Mouse (Mus musculus) myocyte (in vitro differentiated cells): ENCODE measurements at regions not wholly inside any gene's neighbourhood (a gene's known extent, or its start where the extent isn't known, plus 50 kb on each side); places are given as distances from the start of the nearest gene placed in this dataset.
A peak's percentile ranks its signal among the peaks of the same experiment; 100 is the strongest.
"Not testable (repeated sequence)": the region's sequence is repeated elsewhere in the genome, so short reads cannot be mapped to it uniquely, and the experiment has no call there.

ENCODE experiments used
- H3K27me3 ChIP-seq: one replicate; pipeline ENCODE4 v1.6.1; 2011; ENCODE audit not compliant: control insufficient read depth, insufficient read depth, insufficient read length
- H3K36me3 ChIP-seq: one replicate; pipeline ENCODE4 v1.6.1; 2011; ENCODE audit not compliant: control insufficient read depth, insufficient read depth
- H3K4me2 ChIP-seq: one replicate; pipeline ENCODE4 v1.6.1; 2011; ENCODE audit warnings: low read depth, control low read depth
- H3K4me3 ChIP-seq: one replicate; pipeline ENCODE4 v1.5.1; 2011; ENCODE audit warnings: mild to moderate bottlenecking, control low read depth, moderate library complexity
- H3K79me2 ChIP-seq: one replicate; pipeline ENCODE4 v1.6.1; 2011; ENCODE audit not compliant: control insufficient read depth, insufficient read depth
- H3ac ChIP-seq: one replicate; pipeline ENCODE4 v1.6.1; 2011; ENCODE audit not compliant: control insufficient read depth, insufficient read length
- CEBPB ChIP-seq: IDR thresholded peaks from 2 replicates; pipeline ENCODE4 v1.6.1; 2011; ENCODE audit warnings: mild to moderate bottlenecking, moderate library complexity; ENCODE audit not compliant: poor library complexity, insufficient read depth, severe bottlenecking
- E2F4 ChIP-seq: IDR thresholded peaks from one replicate; pipeline ENCODE4 v1.6.1; 2011; ENCODE audit warnings: mild to moderate bottlenecking, control low read depth, moderate library complexity; ENCODE audit not compliant: insufficient read depth
- MAX ChIP-seq: IDR thresholded peaks from one replicate; pipeline ENCODE4 v1.6.1; 2011; ENCODE audit warnings: low read depth, mild to moderate bottlenecking, control low read depth
- MYOD1 ChIP-seq, 3 experiments: IDR thresholded peaks; one replicate each; pipeline ENCODE4 v1.6.1; 2011; ENCODE audit warnings: control low read depth in 2 of 3, low read depth in 2 of 3, mild to moderate bottlenecking in 2 of 3, moderate library complexity in 1 of 3; ENCODE audit not compliant: insufficient read length in 2 of 3, control insufficient read depth in 1 of 3
- MYOG ChIP-seq, 3 experiments: IDR thresholded peaks; one replicate each; pipeline ENCODE4 v1.6.1; 2011; ENCODE audit warnings: control low read depth in 2 of 3, low read depth in 2 of 3, mild to moderate bottlenecking in 2 of 3; ENCODE audit not compliant: insufficient read length in 2 of 3, control insufficient read depth in 1 of 3, insufficient read depth in 1 of 3
- POLR2A ChIP-seq: IDR thresholded peaks from one replicate; pipeline ENCODE4 v1.6.1; 2011; ENCODE audit warnings: low read depth, mild to moderate bottlenecking, control low read depth, moderate library complexity; ENCODE audit not compliant: insufficient read length
- POLR2AphosphoS2 ChIP-seq: IDR thresholded peaks from one replicate; pipeline ENCODE4 v1.6.1; 2011; ENCODE audit warnings: low read depth, control low read depth; ENCODE audit not compliant: insufficient read length
- REST ChIP-seq: IDR thresholded peaks from one replicate; pipeline ENCODE4 v1.6.1; 2011; ENCODE audit warnings: mild to moderate bottlenecking, control low read depth, moderate library complexity; ENCODE audit not compliant: insufficient read depth, insufficient read length
- SRF ChIP-seq: IDR thresholded peaks from one replicate; pipeline ENCODE4 v1.6.1; 2011; ENCODE audit warnings: low read depth; ENCODE audit not compliant: control insufficient read depth, insufficient read length
- TCF12 ChIP-seq: IDR thresholded peaks from one replicate; pipeline ENCODE4 v1.6.1; 2011; ENCODE audit warnings: mild to moderate bottlenecking, control low read depth; ENCODE audit not compliant: poor library complexity, insufficient read depth, severe bottlenecking
- TCF3 ChIP-seq: IDR thresholded peaks from one replicate; pipeline ENCODE4 v1.6.1; 2011; ENCODE audit warnings: low read depth, control low read depth; ENCODE audit not compliant: insufficient read length
- USF1 ChIP-seq: IDR thresholded peaks from one replicate; pipeline ENCODE4 v1.6.1; 2011; ENCODE audit warnings: low read depth, mild to moderate bottlenecking, control low read depth, moderate library complexity

DNA sequence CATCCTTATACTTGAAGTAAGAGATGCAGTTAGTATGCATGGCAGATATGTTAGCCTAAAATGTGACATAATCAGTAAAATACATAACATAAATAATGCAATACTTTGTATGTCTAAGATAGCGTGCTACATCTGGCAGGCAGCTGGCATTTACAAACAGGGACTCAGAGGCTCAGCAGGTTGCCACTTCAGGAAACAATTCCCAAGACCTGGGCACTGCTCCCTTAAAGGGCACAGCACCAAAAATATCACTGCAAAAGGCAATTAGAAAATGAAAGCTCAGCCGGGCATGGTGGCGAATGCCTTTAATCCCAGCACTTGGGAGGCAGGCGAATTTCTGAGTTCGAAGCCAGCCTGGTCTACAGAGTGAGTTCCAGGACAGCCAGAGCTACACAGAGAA lies 544.0 kb downstream of the Zfp704 start:
- H3K4me2 ChIP-seq, result no peak overlapping the region
- no peak overlapping the region for H3K4me3 ChIP-seq
- H3ac ChIP-seq, result no peak overlapping the region
- TF ChIP-seq USF1, result no peak
- TF ChIP-seq MAX, result no peak
- no peaks in the 10 kb centered on the region for H3K36me3 ChIP-seq
- H3K79me2 ChIP-seq, result no peaks in the 10 kb centered on the region
- peaks cover 2% of the 10 kb centered on the region for H3K27me3 ChIP-seq

DNA sequence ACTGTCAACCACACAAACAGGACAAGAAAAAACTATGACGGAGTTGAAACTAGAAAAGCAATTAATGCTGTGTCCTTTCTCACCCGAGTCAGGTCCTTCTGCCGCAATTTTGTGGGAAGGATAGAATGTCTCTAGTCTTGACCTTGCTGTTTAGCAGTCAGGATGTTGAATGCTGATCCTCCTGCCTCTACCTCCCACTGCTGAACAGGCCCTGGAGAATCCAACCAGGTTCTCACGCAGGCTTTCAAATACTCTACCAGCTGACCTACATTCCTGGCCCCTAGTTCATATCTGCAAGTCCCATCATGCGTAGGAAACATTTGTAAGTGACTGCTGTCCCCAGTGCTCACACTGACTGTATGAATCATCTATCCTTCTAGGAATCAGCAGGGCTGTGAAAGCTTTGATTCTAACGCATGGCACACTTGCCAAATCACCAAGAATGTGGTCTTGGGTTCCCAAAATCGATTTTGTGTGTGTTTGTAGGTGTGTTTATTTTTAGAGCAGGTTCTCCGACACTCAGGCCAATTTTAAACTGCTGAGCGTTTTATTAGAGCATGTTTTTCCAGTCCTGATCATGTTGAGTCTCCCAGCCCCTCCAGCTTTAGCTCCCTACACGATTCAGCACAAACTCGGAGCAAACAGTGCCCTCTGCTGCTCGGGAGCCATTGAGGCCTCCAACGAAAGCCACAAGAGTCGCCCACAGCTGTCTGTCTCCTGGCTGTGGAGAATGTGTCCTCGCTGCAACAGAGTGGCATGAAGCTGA lies 545.4 kb downstream of the Zfp704 start:
- Histone ChIP-seq H3K4me3 (no peak overlapping the region), H3K79me2 (no peaks in the 10 kb centered on the region), H3K27me3 (peaks cover 3% of the 10 kb centered on the region), H3ac (no peak overlapping the region), H3K4me2 (no peak overlapping the region), H3K36me3 (no peaks in the 10 kb centered on the region)
- TF ChIP-seq MYOG (IDR thresholded peaks at IDR 0.05; ENCODE audit: control insufficient read depth in 1 of 3, insufficient read depth in 1 of 3, insufficient read length in 2 of 3, low read depth in 2 of 3) (peak in 1 of 3 experiments; percentile 26), CEBPB (no peak), REST (no peak)

DNA sequence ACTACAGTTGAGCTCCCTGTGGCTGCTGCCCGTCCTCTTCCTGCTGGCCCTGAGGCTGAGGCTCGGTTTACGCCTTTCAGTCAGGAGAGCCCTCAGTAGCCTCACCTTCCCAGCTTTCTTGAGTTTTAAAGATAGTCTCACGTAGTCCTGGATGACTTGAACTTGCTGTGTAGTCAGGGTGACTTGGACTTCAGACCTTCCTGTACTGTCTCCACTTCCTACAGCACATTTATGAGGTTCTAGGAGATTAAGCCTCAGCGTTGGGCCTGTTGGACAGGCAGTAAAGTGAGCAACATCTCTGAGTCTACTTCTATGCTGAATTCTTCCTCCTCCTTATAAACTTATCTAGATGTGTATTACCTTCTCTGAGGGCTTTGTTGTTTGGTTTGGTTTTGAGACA lies 546.2 kb downstream of the Zfp704 start:
- Histone ChIP-seq H3K27me3 (peaks cover 3% of the 10 kb centered on the region), H3K4me3 (no peak overlapping the region), H3K4me2 (no peak overlapping the region), H3K36me3 (no peaks in the 10 kb centered on the region), H3ac (no peak overlapping the region), H3K79me2 (no peaks in the 10 kb centered on the region)
- no peak for TF ChIP-seq POLR2A
- TF ChIP-seq E2F4, result no peak
- TF ChIP-seq MYOG (IDR thresholded peaks at IDR 0.05; ENCODE audit: control insufficient read depth in 1 of 3, insufficient read depth in 1 of 3, insufficient read length in 2 of 3, low read depth in 2 of 3), result no peak
- TF ChIP-seq CEBPB, result no peak
- no peak for TF ChIP-seq POLR2AphosphoS2
- TF ChIP-seq SRF, result no peak
- no peak for TF ChIP-seq USF1
- TF ChIP-seq TCF12, result no peak

- TF ChIP-seq MAX (no peak), POLR2AphosphoS2 (no peak), MYOD1 (IDR thresholded peaks at IDR 0.05; ENCODE audit: control insufficient read depth in 1 of 3, insufficient read length in 2 of 3, low read depth in 2 of 3) (no peak), MYOG (IDR thresholded peaks at IDR 0.05; ENCODE audit: control insufficient read depth in 1 of 3, insufficient read depth in 1 of 3, insufficient read length in 2 of 3, low read depth in 2 of 3) (no peak), E2F4 (no peak), TCF12 (no peak), CEBPB (no peak), POLR2A (no peak), REST (no peak), SRF (no peak), USF1 (no peak), TCF3 (no peak)
- no peak overlapping the region for H3K4me2 ChIP-seq
- H3K79me2 ChIP-seq, result no peaks in the 10 kb centered on the region
- H3K27me3 ChIP-seq, result peaks cover 3% of the 10 kb centered on the region
- H3K4me3 ChIP-seq, result no peak overlapping the region
- no peaks in the 10 kb centered on the region for H3K36me3 ChIP-seq
- no peak overlapping the region for H3ac ChIP-seq
Measured at GRCm38 (mm10) chr3:9061396-9061795, 548.5 kb downstream of the Zfp704 start.

DNA sequence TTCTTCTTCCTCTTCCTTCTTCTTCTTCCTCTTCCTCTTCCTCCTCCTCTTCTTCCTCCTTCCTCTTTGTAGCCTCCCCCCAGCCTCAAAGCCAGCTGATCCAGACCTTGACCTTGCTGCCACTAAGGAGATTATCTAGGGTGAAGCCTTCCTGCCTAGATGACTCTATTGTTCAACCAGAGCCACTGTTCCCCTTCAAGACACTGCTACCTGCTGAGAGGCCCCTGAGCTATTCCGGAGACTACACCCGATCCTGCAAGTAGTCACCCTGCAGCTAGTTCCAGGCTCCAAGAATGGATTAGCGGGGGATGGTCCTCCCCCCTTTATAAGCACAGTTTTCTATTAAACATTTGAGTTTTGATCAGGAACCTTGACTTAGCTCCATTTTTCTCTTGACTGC lies 552.2 kb downstream of the Zfp704 start:
- not testable (repeated sequence) for H3K79me2 ChIP-seq, H3ac ChIP-seq

GRCm38 (mm10) chr3:9056846-9057245 lies 553.0 kb downstream of the Zfp704 start:
- Histone ChIP-seq H3K27me3 (peaks cover 3% of the 10 kb centered on the region), H3K4me2 (no peak overlapping the region), H3K36me3 (no peaks in the 10 kb centered on the region), H3K79me2 (no peaks in the 10 kb centered on the region), H3ac (no peak overlapping the region), H3K4me3 (no peak overlapping the region)
- TF ChIP-seq REST, result no peak
- TF ChIP-seq TCF3, result no peak
- TF ChIP-seq CEBPB, result no peak
- TF ChIP-seq MYOG (IDR thresholded peaks at IDR 0.05; ENCODE audit: control insufficient read depth in 1 of 3, insufficient read depth in 1 of 3, insufficient read length in 2 of 3, low read depth in 2 of 3), result no peak
- no peak for TF ChIP-seq SRF
- no peak for TF ChIP-seq E2F4
- TF ChIP-seq TCF12, result no peak
- no peak for TF ChIP-seq USF1
- no peak for TF ChIP-seq MAX

More for the DNA sequence above, 552.2 kb downstream of the Zfp704 start:
- H3K27me3 ChIP-seq, H3K36me3 ChIP-seq, H3K4me3 ChIP-seq, H3K4me2 ChIP-seq: not testable (repeated sequence)
